Mouse (Mus musculus) left cerebral cortex, adult 2 months (tissue): Measurements from ENCODE around the gene Chl1. TPM values are rescaled to one million over a fixed set of nuclear protein-coding genes. Genes with fewer than 3 reads are reported as not detected.

Experiments
- DNase-seq, 2 experiments: peaks; one replicate each; pipeline ENCODE4 v3.0.0; 2021 to 2022; ENCODE audit warnings: low spot score in 2 of 2, mixed read lengths in 1 of 2; ENCODE audit errors: extremely low spot score in 1 of 2
- H3K27ac ChIP-seq: fragments of 200-600 bp; 2 replicates; pipeline ENCODE4 v1.8.1; 2022
- H3K4me3 ChIP-seq: fragments of 200-600 bp; 2 replicates; pipeline ENCODE4 v1.8.1; 2022
- CTCF ChIP-seq: fragments of 200-600 bp; IDR thresholded peaks from 2 replicates; pipeline ENCODE4 v1.8.1; 2022; ENCODE audit warnings: antibody characterized with exemption, mild to moderate bottlenecking, moderate library complexity
- intact Hi-C: fragments of 180-260 bp; cut with DNase I; formaldehyde crosslinking; loops from one replicate; pipeline ENCODE4 v1.15.1; 2025
- total RNA-seq, 2 experiments: library from RNA; stranded (reverse); gene quantifications; 2 replicates each; pipeline ENCODE4 v1.2.3; 2021

The Chl1 gene
- total RNA-seq, 2 experiments from 2014 or later: 122 to 126 TPM

DNA sequence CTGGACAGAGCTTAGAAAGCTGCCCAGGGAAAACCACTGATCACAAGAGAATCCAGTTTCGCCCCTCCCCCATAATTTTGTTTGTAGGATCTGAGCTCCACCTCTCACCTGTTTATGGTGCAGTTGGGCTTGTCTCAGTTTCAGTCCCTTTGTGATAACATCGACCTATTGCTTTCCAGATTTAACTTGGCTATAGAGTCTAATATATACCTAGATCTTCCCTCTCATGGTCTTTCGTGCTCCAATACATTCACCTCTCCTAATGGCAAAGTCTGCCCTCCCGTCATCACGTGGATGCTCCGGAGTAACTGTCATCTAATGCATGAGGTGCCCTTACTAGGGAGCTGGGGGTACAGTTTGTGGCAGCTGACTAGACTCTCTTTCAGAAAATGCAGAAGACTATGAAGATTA is 2.5 kb downstream of the Chl1 start:
- H3K27ac ChIP-seq: peak overlapping the region; percentile 96
- peak overlapping the region; percentile 70 for H3K4me3 ChIP-seq
- peak in 1 of 2 experiments; percentile 33 for DNase-seq
- intact Hi-C loops: loop anchor here (2.0 to 5.0 kb wide), 5 partner anchors 44 to 206 kb away; no protein-coding TSS in a partner anchor
- TF ChIP-seq CTCF: no peak

GRCm38 (mm10) chr6:103513621-103514241 is 3.3 kb downstream of the Chl1 start:
- peak overlapping the region; percentile 96 for H3K27ac ChIP-seq
- intact Hi-C loops: loop anchor here (2.0 to 5.0 kb wide), 5 partner anchors 44 to 207 kb away; no protein-coding TSS in a partner anchor
- TF ChIP-seq CTCF: no peak
- DNase-seq: peak in 1 of 2 experiments; percentile 18
- H3K4me3 ChIP-seq: peak overlapping the region; percentile 70

- Histone ChIP-seq H3K27ac (no peak overlapping the region), H3K4me3 (no peak overlapping the region; the same call in 1 of the 2 replicates)
- intact Hi-C loops: loop anchor here (5.0 kb wide), 4 partner anchors 43 to 158 kb away; no protein-coding TSS in a partner anchor
- DNase-seq: no peak
- TF ChIP-seq CTCF: no peak
Measured at GRCm38 (mm10) chr6:103514346-103514745, 4.0 kb downstream of the Chl1 start.

- Histone ChIP-seq H3K4me3 (no peak overlapping the region), H3K27ac (no peak overlapping the region)
- intact Hi-C loops: loop anchor here (5.0 kb wide), 4 partner anchors 43 to 158 kb away; no protein-coding TSS in a partner anchor
- no peak for TF ChIP-seq CTCF
- no peak for DNase-seq
Measured at GRCm38 (mm10) chr6:103514756-103515155, 4.4 kb downstream of the Chl1 start.

GRCm38 (mm10) chr6:103519596-103519995 is 9.2 kb downstream of the Chl1 start:
- DNase-seq: no peak
- no peak for TF ChIP-seq CTCF
- Histone ChIP-seq H3K4me3 (no peak overlapping the region), H3K27ac (no peak overlapping the region)
- intact Hi-C loops: no loop called here

DNA sequence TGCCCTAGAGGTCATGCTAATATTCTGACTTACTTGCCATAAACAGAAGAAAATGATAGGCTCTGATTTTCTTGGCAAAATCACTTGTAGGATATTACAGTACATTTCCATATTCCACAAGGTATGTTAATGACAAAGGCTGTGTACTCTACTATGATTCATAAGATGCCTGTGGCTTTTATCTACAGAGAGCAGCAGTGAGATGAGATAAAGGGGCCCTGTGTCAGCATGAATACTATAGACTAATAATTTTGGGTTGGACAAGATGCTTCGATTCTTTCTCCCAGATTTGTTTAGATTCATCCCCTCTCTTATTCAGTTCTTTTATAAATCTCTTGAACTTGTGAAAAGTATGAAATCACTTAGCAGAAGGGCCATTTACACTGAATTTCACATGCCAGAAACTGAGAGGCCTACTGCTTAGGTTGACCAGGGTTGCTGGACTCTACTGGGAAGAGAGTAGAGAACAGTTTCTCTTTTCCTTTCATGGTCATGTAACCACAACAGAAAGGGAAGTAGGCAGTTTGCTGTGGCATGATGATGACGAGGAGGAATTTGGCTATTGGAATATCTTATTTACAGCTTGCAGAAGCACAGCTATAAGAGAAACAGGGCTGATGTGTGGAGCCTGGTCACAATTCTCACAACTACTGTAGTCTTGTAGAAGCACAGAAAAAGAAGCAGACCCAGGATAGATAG is 15.1 kb downstream of the Chl1 start:
- no peak for TF ChIP-seq CTCF
- Histone ChIP-seq H3K27ac (no peak overlapping the region), H3K4me3 (no peak overlapping the region)
- DNase-seq: no peak
- intact Hi-C loops: no loop called here

DNA sequence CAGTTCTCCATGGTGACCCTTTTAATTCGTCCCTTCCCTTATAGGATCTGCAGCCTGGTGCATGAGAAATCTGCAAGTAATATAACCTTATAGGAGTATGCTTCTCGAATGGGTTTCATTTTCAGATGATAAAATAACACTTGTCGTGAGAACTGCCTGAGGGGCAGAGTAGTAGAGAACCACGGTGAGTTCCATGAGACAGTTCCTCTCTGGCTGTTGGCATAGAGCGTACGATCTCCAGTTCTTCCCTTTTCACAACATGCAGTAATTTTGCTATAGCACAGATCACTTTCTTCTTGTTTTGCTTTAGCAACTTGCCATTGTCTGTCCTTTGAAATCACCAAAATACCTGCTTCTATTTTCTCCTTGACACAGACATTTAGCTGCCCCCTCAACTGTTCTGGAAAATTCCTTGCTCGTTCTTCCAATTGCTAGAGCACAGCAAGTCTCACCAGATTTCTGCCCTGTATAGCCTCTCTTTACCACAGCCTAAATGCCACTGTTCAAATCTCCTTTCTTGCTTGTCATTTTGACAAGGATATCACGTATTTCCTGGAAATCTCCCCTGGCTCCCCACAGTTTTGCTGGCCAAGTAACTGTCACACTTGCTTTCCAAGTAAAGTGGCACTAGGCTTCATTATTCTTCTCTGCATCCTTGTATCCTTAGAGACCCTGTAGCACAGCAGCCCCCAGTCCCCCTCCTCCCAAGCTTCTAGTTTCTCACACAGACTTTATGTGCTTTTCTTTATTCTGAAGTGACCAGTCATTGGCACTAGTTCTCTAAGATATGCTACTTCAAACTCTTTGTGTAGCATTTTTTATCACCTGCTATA is 16.8 kb downstream of the Chl1 start:
- no peak for DNase-seq
- Histone ChIP-seq H3K27ac (peak overlapping the region; percentile 53; the same call in 1 of the 2 replicates), H3K4me3 (0 out of 2 replicates have a peak overlapping the region, but pooled peaks have one; percentile 9)
- intact Hi-C loops: no loop called here
- TF ChIP-seq CTCF: no peak

- Histone ChIP-seq H3K4me3 (no peak overlapping the region), H3K27ac (peak overlapping the region; percentile 3; the same call in 1 of the 2 replicates)
- intact Hi-C loops: no loop called here
- DNase-seq: no peak
- TF ChIP-seq CTCF: no peak
Measured at GRCm38 (mm10) chr6:103533048-103533447, 22.7 kb downstream of the Chl1 start.

GRCm38 (mm10) chr6:103534027-103534426 is 23.6 kb downstream of the Chl1 start:
- H3K4me3 ChIP-seq: no peak overlapping the region
- no peak overlapping the region for H3K27ac ChIP-seq
- no peak for DNase-seq
- TF ChIP-seq CTCF: no peak
- intact Hi-C loops: no loop called here

GRCm38 (mm10) chr6:103542576-103542975 is 32.2 kb downstream of the Chl1 start:
- DNase-seq: no peak
- no peak overlapping the region for H3K4me3 ChIP-seq
- no peak for TF ChIP-seq CTCF
- no peak overlapping the region for H3K27ac ChIP-seq
- intact Hi-C loops: no loop called here

GRCm38 (mm10) chr6:103543753-103544152 is 33.4 kb downstream of the Chl1 start:
- Histone ChIP-seq H3K27ac (no peak overlapping the region), H3K4me3 (no peak overlapping the region)
- DNase-seq: no peak
- intact Hi-C loops: no loop called here
- no peak for TF ChIP-seq CTCF

- no peak for DNase-seq
- Histone ChIP-seq H3K4me3 (no peak overlapping the region), H3K27ac (no peak overlapping the region)
- no peak for TF ChIP-seq CTCF
- intact Hi-C loops: no loop called here
Measured at GRCm38 (mm10) chr6:103546314-103546713, 35.9 kb downstream of the Chl1 start.
